Mouse (Mus musculus): Measurements from ENCODE around the gene Akap6. TPM values are rescaled to one million over a fixed set of nuclear protein-coding genes. Genes with fewer than 3 reads are reported as not detected.

Gene Akap6
- polyA plus RNA-seq, 1 experiment from 2014 or later: 0.18 TPM

DNA sequence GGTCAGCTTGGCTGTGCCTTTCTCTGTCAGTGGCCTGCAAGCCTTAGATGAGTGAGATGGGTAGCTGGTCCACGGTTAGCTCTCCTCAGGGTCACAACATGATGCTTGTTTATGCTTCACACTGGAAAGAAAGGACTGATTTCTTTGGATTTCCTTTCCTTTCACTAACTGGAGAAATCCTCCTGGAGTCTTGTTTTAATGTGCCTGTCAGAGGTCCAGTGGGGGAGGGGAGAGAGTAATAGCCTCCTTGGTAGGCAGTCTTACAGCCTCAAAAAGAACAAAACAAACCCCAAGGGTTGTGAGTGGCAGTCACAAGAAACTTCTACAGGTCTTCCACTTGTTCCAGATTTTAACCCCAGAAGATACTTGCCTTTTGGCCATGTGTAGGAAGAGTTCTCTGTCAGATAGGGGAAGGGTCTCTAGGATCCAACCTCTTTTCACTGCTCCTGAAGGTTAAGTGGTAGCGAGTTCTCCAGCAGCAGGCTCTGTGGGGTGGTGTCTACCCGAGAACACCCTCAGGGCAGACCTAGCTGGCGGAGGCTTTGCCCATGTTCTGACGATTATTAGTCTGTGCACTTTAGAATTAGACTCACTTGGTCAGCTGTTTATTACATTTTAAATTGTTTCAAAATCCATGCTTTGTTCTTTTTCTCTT lies 780 bp upstream of the Akap6 start:
- no peak for DNase-seq (ENCODE audit: low spot score)
- Histone ChIP-seq H3K9me3 (replicated peaks) (no peaks in the 10 kb centered on the region), H3K27ac (peak overlapping the region; percentile 37), H3K36me3 (no peaks in the 10 kb centered on the region), H3K4me3 (no peak overlapping the region), H3K4me1 (peaks cover 40% of the 10 kb centered on the region), H3K27me3 (ENCODE audit: low read depth, poor library complexity, severe bottlenecking) (no peaks in the 10 kb centered on the region)
- WGBS: 62% methylated on average over 5 of the region's 5 CpGs

DNA sequence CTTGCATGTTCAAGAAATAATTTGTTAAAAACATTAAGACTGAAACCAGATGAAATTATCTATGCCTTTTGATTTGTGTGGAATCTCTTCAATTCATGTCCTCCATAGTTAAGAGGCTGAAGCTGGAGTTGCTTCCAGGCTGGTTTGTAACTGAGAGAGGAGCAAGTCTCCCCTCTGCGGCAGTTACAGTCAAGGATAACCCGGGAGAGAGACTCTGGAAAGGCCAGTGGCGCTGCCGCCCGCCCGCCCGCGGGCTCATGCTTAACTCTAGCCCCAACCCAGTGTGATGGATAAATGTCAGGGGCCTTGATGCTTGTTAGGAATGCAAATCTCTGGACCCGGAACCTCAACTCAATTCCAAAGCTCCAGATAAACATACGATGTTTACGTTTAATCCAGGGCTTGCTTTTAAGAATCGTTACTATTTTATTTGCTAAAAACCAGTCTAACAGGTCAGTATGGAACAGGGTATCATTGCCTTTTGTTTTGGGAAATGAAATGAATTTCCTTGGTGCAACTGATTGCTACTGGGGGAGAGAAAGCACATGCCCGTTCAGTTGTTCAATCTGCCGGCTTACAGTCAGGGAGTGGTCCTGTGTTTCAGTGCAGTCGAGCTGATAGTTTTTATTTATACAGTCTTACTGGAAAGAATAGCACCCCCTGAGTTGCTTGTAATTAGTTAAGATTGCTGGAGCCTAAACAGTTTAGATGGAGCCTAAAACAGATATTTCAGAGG lies 946 bp downstream of the Akap6 start:
- no peaks in the 10 kb centered on the region for H3K27me3 ChIP-seq (ENCODE audit: low read depth, poor library complexity, severe bottlenecking)
- no peaks in the 10 kb centered on the region for H3K9me3 ChIP-seq (replicated peaks)
- peaks cover 48% of the 10 kb centered on the region for H3K4me1 ChIP-seq
- peak overlapping the region; percentile 85 for H3K27ac ChIP-seq
- no peaks in the 10 kb centered on the region for H3K36me3 ChIP-seq
- 31% methylated on average over 15 of the region's 15 CpGs for WGBS
- no peak for DNase-seq (ENCODE audit: low spot score)
- H3K4me3 ChIP-seq: peak overlapping the region; percentile 40; the same call in 1 of the 2 replicates

DNA sequence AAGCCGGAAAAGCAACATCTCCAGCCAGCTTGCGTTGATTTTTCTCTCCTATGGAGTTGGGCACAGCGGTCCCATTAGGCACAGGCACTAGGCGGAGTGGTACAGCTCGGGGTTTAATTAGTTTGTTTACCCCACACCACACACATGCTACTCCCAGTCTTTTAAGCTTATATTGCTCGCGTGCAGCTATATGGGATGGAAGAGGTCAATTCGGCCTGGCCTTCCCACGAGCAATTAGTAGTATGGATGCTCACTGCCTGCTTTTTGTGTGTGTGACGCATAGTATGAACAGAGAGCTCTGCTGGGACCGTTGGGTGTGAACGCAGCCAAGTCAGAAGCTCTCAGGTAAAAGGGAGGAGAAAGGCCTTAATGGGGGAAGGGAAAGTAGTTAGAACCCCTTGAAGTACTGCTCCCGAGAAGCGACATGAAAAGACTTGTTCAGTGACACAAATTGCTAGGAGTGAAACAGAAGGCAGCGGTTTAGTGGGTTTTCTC lies 1.6 kb downstream of the Akap6 start:
- peaks cover 48% of the 10 kb centered on the region for H3K4me1 ChIP-seq
- no peaks in the 10 kb centered on the region for H3K27me3 ChIP-seq (ENCODE audit: low read depth, poor library complexity, severe bottlenecking)
- DNase-seq (ENCODE audit: low spot score): peak; percentile 50
- WGBS: 30% methylated on average over 15 of the region's 15 CpGs
- no peaks in the 10 kb centered on the region for H3K9me3 ChIP-seq (replicated peaks)
- H3K4me3 ChIP-seq: peak overlapping the region; percentile 40
- H3K27ac ChIP-seq: peak overlapping the region; percentile 85
- no peaks in the 10 kb centered on the region for H3K36me3 ChIP-seq

DNA sequence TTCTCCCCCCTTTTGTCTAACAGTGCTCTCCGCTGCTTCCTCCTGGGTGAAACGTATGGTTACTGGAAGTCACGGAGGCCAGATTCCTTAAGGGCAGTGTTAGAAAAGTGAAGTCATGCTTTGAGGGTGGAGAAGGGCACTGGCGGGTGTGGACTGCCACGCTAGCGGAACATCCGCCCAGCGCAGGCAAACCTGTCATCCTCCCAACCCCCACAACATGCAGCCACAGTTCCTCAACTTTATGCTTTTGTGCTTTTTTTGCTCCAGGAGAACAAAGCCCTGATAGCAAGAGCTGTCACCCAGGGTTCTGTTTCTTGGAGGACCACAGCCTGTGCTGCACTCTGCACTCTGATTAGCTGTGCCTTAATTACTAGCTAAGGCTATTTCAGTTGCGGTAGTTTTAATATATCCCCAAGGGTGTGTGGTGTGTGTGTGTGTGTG lies 2.0 kb downstream of the Akap6 start:
- H3K27me3 ChIP-seq (ENCODE audit: low read depth, poor library complexity, severe bottlenecking): no peaks in the 10 kb centered on the region
- peak overlapping the region; percentile 40 for H3K4me3 ChIP-seq
- H3K27ac ChIP-seq: peak overlapping the region; percentile 85
- peaks cover 48% of the 10 kb centered on the region for H3K4me1 ChIP-seq
- DNase-seq (ENCODE audit: low spot score): peak; percentile 55
- WGBS: 29% methylated on average over 9 of the region's 9 CpGs
- no peaks in the 10 kb centered on the region for H3K9me3 ChIP-seq (replicated peaks)
- no peaks in the 10 kb centered on the region for H3K36me3 ChIP-seq

- H3K36me3 ChIP-seq: no peaks in the 10 kb centered on the region
- no peak overlapping the region for H3K27ac ChIP-seq
- H3K4me3 ChIP-seq: no peak overlapping the region
- no peaks in the 10 kb centered on the region for H3K27me3 ChIP-seq (ENCODE audit: low read depth, poor library complexity, severe bottlenecking)
- 90% methylated on average over 12 of the region's 12 CpGs for WGBS
- peaks cover 51% of the 10 kb centered on the region for H3K4me1 ChIP-seq
- DNase-seq (ENCODE audit: low spot score): no peak
- no peaks in the 10 kb centered on the region for H3K9me3 ChIP-seq (replicated peaks)
Observed at GRCm38 (mm10) chr12:52702368-52702967, 3.3 kb downstream of the Akap6 start.

- no peak overlapping the region for H3K27ac ChIP-seq
- no peak for DNase-seq (ENCODE audit: low spot score)
Observed at GRCm38 (mm10) chr12:52704081-52704480, 4.9 kb downstream of the Akap6 start.

GRCm38 (mm10) chr12:52704810-52705209 lies 5.6 kb downstream of the Akap6 start:
- H3K27ac ChIP-seq: no peak overlapping the region
- no peaks in the 10 kb centered on the region for H3K27me3 ChIP-seq (ENCODE audit: low read depth, poor library complexity, severe bottlenecking)
- DNase-seq (ENCODE audit: low spot score): no peak
- WGBS: 53% methylated on average over 3 of the region's 3 CpGs
- H3K9me3 ChIP-seq (replicated peaks): no peaks in the 10 kb centered on the region
- H3K4me3 ChIP-seq: no peak overlapping the region
- H3K4me1 ChIP-seq: peaks cover 31% of the 10 kb centered on the region
- no peaks in the 10 kb centered on the region for H3K36me3 ChIP-seq

More at GRCm38 (mm10) chr12:52704081-52704480, 4.9 kb downstream of the Akap6 start:
- no peaks in the 10 kb centered on the region for H3K27me3 ChIP-seq (ENCODE audit: low read depth, poor library complexity, severe bottlenecking)
- H3K4me3 ChIP-seq: no peak overlapping the region
- H3K9me3 ChIP-seq (replicated peaks): no peaks in the 10 kb centered on the region
- H3K4me1 ChIP-seq: peaks cover 37% of the 10 kb centered on the region
- no peaks in the 10 kb centered on the region for H3K36me3 ChIP-seq
- 71% methylated on average over 4 of the region's 4 CpGs for WGBS

- Histone ChIP-seq H3K9me3 (replicated peaks) (no peaks in the 10 kb centered on the region), H3K36me3 (no peaks in the 10 kb centered on the region), H3K27ac (no peak overlapping the region), H3K27me3 (ENCODE audit: low read depth, poor library complexity, severe bottlenecking) (no peaks in the 10 kb centered on the region), H3K4me3 (no peak overlapping the region), H3K4me1 (0 out of 2 replicates have a peak, but pooled peaks cover 5% of the 10 kb centered on the region)
- 85% methylated on average over 3 of the region's 3 CpGs for WGBS
- DNase-seq (ENCODE audit: low spot score): no peak
Observed at GRCm38 (mm10) chr12:52711382-52711781, 12.2 kb downstream of the Akap6 start.

DNA sequence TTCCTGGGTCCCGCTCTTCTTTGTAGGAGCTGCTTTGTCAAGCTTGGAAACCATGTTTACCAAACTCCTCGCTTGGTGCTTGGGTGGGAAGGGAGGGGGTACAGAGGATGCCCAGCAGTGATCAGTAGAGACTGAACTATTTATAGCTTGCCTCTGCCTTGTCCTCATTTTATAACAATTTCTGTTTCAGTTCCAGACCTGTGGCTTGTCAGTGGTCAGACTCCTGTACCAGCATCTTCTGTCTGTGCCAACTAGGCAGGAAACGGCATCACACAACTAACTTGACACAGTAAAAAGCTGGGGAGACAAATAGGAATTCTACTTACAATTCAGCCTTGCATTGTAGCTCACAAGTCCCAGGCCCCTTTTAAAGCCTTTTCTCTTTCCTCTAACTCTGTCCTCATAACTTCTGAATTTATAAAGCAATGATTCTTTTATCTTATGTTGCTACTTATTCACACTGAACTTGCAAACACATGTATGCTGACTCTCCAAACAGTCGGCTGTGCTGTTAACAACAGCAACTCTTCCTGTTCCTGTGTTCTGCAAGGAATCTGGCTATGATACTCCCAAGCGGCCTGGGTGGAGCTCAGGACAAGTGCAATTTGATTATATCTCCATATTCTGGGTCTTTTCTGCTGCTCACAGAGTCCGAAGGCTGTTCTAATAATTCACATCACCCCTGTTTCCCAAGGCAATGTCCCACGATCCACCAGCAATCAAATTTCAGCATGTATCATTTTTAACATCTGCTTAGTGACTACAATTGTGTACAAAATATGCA lies 12.9 kb downstream of the Akap6 start:
- Histone ChIP-seq H3K27me3 (ENCODE audit: low read depth, poor library complexity, severe bottlenecking) (no peaks in the 10 kb centered on the region), H3K4me3 (no peak overlapping the region), H3K27ac (no peak overlapping the region), H3K4me1 (0 out of 2 replicates have a peak, but pooled peaks cover 5% of the 10 kb centered on the region), H3K9me3 (replicated peaks) (no peaks in the 10 kb centered on the region), H3K36me3 (no peaks in the 10 kb centered on the region)
- no peak for DNase-seq (ENCODE audit: low spot score)
- WGBS: 82% methylated on average over 7 of the region's 7 CpGs

- H3K27ac ChIP-seq: no peak overlapping the region
- no peaks in the 10 kb centered on the region for H3K9me3 ChIP-seq (replicated peaks)
- no peak for DNase-seq (ENCODE audit: low spot score)
- H3K4me3 ChIP-seq: no peak overlapping the region
- 91% methylated on average over 6 of the region's 6 CpGs for WGBS
- H3K4me1 ChIP-seq: no peaks in the 10 kb centered on the region
- no peaks in the 10 kb centered on the region for H3K36me3 ChIP-seq
- no peaks in the 10 kb centered on the region for H3K27me3 ChIP-seq (ENCODE audit: low read depth, poor library complexity, severe bottlenecking)
Observed at GRCm38 (mm10) chr12:52718392-52718791, 19.2 kb downstream of the Akap6 start.

GRCm38 (mm10) chr12:52719232-52719631 lies 20.0 kb downstream of the Akap6 start:
- no peaks in the 10 kb centered on the region for H3K9me3 ChIP-seq (replicated peaks)
- no peaks in the 10 kb centered on the region for H3K27me3 ChIP-seq (ENCODE audit: low read depth, poor library complexity, severe bottlenecking)
- H3K4me3 ChIP-seq: no peak overlapping the region
- H3K36me3 ChIP-seq: no peaks in the 10 kb centered on the region
- no peaks in the 10 kb centered on the region for H3K4me1 ChIP-seq
- DNase-seq (ENCODE audit: low spot score): no peak
- no peak overlapping the region for H3K27ac ChIP-seq
- WGBS: 87% methylated on average over 9 of the region's 9 CpGs

- H3K4me3 ChIP-seq: no peak overlapping the region
- no peaks in the 10 kb centered on the region for H3K4me1 ChIP-seq
- no peaks in the 10 kb centered on the region for H3K36me3 ChIP-seq
- no peaks in the 10 kb centered on the region for H3K9me3 ChIP-seq (replicated peaks)
- H3K27me3 ChIP-seq (ENCODE audit: low read depth, poor library complexity, severe bottlenecking): no peaks in the 10 kb centered on the region
- H3K27ac ChIP-seq: no peak overlapping the region
- WGBS: 81% methylated on average over 5 of the region's 5 CpGs
- DNase-seq (ENCODE audit: low spot score): no peak
Observed at GRCm38 (mm10) chr12:52719681-52720080, 20.5 kb downstream of the Akap6 start.
